Mouse (Mus musculus) G1E (cell line): ENCODE results near the gene Txndc17.

Source experiments
- CTCF ChIP-seq: IDR thresholded peaks from 2 replicates; pipeline ENCODE4 v1.5.1; 2012; ENCODE audit warnings: low read depth, low read length, inconsistent platforms, mixed read lengths
- GATA1 ChIP-seq: IDR thresholded peaks from 2 replicates; pipeline ENCODE4 v1.6.1; 2012; ENCODE audit warnings: borderline replicate concordance, low read length, inconsistent platforms, mixed read lengths
- TAL1 ChIP-seq: conservative IDR thresholded peaks from 2 replicates; pipeline ENCODE4 v1.6.1; 2012; ENCODE audit warnings: low read depth, low read length, inconsistent platforms, mixed read lengths

- TF ChIP-seq CTCF (no peak), GATA1 (no peak), TAL1 (no peak)
Observed at GRCm38 (mm10) chr11:72255629-72256028, 48.3 kb downstream of the Txndc17 start.
